Mouse (Mus musculus) thymus, postnatal 14 days (tissue): Measurements from ENCODE around the gene Crls1.

Source experiments
- DNase-seq: peaks from one replicate; pipeline ENCODE4 v3.0.0; 2021

The Crls1 gene

DNA sequence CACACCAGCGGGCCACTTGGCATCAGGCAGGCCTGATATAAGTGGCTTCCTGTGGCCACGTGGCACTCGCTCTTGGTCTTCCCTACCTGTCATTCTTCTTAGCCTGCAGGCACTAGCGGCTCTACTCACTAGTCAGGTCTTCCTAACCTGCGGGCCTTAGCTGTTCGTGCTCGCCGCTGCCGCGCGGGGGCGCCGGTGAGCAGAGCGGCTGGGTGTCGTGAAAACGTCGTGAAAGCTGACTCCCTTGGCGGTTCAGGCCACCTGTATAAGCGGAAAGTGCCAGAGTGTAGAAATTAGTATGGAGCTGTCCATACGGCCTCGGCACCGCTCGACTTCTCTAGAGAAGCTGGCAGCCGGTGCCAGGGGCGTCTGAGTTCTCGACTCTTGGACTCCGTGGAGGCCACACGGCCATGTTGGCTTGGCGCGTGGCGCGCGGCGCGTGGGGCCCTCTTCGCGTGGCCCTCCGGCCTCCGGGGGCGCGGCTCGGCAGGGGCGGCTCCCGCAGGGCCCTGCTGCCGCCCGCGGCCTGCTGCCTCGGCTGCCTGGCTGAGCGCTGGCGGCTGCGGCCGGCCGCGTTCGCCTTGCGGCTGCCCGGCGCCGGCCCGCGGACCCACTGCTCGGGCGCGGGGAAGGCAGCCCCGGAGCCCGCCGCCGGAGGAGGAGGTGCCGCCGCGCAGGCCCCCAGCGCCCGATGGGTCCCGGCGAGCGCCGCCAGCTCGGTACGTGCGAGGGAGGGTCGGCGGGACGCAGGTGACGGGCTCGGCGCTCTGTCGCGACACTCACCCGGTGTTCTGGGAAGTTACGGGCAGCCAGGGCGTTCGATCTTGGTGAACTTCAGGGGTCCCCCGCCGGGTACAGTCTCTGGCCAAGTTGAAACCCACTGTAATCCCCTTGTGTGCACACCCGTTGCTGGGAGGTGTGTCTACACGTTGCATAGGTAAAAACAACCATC lies at the start of gene Crls1:
Crls1 (plus strand) TSS at position 260 of the 952 bp plus-strand sequence.
- DNase-seq: peak; percentile 97

DNA sequence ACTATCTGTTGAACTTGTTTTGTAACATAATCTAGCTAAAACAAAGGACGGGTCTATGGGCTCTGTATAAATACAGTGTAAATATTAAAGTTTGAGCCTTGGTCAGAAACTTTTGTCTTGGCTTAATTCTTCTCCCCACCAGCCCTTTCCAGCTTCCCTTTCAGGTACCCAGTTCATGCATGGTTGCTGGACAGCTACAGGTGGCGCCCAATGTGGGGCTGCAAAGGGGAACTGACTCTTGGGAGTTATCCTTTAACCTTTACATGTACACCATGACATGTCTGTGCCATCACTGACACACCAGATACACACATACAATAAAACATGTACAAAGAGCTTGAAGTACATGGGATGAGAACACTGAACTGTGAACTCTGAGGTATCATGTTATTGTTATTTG lies 43.5 kb upstream of the Crls1 start:
- DNase-seq: no peak

DNA sequence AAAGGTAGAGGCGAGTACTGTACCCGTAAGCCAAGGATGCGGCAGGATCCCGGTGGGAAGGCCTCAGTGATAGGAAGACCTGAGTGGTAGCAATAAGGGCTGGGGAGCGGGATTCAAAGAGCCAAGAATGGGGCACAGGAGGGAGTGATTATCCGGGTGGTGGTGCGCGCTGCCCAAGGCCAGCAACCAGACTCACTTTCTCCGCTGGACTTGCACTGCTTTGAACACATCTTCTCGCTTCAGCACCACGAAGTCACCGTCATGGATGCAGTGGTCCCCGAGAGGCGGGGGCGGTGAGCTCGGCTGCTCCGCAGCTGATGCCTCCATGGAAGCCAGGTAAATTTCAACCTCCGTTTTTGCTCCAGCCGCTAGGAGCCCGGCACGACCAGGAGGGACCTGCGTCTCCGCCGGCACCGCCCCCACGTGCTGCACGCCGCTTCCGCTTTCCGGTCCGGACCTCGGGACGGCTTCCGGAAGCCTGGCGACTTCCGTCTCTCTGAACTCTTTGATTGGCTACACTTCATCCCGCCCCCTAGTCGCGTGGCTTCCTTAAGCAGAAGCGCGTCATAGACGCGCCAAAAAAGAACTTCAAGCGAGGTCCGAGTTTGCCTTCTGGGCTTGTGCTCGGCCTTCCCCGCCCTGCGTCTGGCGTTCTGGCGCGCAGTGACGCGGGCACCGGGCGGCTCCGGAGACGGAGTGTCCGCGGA lies 30.7 kb upstream of the Crls1 start, which contains the start of the genes Trmt6 and Mcm8:
Trmt6 (minus strand) TSS at position 448 of the 707 bp plus-strand sequence.
Mcm8 (plus strand) TSS at position 534 of the 707 bp plus-strand sequence.
- peak; percentile 93 for DNase-seq

DNA sequence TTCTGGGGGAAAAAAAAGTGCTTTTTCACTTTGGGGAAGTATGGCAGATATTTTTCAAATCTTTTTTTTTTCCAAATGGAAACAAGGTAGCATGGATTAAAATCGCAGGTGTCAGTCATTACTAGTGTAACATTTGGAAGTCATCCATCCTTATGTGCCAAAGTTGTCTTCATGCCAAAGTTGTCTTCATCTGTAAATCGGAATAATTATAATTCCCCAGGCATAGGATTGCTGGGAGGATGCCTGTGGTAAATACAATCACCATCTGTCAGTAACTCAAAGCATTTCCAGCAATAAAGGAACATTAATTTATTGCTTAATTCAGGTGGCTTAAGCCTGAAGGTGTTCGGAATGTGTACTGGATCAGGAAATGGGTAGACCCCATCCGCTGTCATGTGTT lies 5.4 kb upstream of the Crls1 start:
- DNase-seq: no peak

DNA sequence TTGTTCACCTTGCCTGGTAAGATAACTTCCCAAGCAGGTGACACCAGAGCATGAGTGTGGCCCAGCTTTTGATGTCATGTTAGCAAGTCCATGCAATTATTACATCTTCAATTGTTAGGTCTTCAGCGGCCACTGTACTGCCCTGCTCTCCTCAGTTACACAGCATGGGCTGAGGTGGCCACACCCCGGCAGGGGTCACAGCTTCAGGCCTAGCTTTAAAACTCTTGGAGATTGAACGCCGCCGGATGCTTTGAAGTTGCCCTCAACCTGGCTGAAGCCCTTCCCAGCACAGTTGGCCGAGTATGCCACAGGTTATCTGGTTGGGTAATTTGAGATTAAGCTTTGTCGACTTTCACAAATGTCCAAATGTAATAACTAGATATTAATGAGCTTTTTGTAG lies 1.1 kb downstream of the Crls1 start:
- peak; percentile 11 for DNase-seq

DNA sequence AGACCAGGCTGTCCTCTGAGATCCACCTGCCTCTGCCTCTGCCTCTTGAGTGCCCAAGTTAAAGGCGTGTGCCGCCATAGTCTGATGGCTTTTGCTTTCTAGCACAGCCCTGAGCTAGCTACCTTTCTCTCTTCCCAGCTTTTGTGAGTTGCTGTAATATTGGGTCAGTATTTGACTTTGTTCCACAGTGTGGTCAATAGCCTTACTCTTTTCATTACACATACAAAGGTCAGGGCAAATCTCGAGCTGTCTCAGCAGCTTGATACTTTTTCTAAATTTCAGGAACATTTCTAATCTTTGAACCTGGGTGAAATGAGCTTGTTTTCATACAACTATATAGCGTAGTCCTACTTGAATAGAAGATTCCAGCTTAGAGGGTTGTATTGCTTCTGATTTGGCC lies 1.9 kb downstream of the Crls1 start:
- no peak for DNase-seq

DNA sequence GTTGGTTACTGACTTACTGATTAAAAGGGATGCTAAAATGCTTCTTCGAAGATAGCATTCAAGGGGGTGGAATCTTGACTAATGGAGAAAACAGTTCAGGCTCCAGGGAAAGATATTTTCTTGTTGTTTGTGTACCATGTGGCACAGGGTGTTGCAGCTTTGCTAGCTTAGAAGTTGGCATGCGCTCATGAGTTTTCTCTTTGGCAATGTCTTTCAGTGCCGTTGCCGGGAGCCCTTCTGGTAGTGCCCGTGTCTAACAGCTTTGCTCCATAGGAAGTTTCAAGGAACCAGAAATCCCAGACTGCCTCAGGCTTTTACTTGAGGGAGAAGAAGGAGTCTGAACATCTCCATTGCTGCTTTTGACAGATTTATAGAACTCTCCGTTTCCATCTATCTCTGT lies 2.7 kb downstream of the Crls1 start:
- no peak for DNase-seq

DNA sequence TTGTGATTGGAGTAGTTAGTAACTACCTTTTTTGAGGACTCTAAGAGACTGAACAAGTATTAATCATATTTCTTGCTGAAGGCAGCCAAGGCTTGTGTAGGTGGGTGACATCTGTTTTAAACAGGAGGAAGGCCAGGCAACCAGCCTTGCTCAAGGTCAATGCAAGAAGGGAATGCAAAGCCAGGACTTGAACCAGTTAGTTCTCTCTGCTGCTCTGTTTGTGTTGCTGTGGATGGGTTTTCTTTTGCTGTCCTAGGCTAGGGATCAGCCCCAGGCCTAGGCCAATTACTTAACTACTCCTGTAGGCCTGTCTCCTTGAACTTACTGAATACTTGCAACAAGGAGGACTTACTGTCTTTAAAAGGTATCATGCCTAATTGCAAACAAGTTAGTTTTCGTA lies 6.6 kb downstream of the Crls1 start:
- no peak for DNase-seq

DNA sequence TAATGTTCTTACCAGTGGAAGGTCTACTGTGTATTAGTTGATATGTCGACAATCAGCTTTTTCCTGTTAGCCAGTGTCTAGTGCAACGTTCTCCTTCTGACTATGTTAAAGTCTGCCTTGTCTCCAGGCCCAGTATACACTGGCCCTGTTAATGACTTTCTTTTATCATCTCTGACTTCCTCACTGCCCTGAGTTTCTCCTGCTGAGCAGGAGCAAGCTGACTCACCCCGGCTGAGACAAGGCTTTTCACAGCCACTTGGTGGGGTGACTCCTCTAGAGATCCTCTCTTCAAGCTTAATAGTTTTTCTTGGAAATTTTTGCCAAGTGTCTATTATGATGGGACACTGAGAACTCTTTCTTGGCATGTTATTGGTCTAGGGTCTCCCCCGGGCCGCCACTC lies 9.9 kb downstream of the Crls1 start:
- no peak for DNase-seq

DNA sequence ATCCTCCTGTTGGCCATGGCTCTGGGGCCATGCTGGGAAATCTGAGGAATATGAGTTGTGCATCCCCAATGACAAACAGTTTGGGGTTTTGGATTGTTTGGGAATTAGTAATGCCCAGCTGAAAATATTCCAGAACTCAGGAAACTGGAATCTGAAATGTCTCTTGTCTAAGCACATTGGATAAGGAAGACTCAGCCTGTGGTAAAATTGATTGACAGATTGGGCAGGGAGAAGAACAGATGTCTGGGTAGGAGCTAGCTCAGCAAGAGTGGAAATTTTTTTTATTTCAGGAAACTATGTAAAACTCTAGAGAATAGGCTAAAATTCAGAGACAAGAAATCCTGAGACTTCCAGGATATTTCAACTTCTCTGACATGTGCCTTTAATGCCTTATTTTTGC lies 14.0 kb downstream of the Crls1 start:
- DNase-seq: no peak

DNA sequence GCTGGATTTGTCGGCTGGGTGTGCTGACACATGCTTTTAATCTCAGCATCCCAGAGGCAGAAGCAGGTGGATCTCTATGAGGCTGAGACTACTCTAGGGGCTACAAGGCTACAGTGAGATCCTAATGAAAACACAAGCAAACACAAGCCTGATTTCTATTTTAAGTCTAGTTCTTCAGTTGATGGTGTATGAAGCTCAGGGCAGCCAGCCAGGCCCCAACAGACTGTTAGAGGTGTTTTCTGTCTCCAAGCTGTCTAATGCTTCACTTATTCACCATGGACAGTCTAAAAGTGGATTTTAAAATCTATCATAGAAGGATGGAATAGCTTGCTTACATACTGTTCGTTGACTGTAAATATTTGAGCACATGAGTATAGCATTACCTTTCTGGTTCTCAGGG lies 15.0 kb downstream of the Crls1 start:
- no peak for DNase-seq

DNA sequence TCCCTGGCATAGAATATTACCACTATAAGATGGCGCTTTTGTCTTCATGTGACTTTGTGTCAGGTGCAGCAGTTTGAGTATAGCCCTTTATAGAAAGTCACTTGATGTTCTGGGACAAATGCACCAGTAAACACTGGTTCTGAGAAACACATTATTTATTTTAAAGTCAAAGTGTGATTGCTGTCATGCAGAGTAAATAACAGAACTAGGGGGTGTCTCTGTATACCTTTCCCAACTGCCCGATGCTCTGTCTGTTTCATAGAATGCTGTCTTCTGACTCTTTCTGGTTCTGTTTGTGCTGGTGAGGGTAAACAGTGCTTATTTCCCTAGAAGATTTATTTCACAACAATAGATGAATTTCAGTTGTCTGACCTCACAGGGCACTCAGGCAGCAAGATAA lies 16.9 kb downstream of the Crls1 start:
- no peak for DNase-seq

DNA sequence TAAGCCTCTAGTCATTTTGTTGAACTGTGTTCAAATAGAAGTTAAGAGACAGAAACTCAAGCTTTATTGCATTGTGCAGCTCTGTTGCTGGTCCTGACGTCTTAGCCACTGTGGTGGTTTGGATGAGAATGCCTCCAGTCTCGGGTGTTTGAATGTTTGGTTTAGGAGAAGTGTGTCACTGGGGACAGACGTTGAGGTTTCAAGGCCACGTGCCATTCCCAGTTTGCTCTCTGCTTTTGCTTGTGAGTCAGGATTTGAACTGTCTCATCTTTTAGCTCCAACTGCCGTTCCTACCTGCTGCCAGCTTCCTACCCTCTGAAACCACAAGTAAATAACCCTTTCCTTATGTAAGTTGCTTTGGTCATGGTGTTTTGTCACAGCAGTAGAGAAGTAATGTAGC lies 21.1 kb downstream of the Crls1 start:
- DNase-seq: no peak

DNA sequence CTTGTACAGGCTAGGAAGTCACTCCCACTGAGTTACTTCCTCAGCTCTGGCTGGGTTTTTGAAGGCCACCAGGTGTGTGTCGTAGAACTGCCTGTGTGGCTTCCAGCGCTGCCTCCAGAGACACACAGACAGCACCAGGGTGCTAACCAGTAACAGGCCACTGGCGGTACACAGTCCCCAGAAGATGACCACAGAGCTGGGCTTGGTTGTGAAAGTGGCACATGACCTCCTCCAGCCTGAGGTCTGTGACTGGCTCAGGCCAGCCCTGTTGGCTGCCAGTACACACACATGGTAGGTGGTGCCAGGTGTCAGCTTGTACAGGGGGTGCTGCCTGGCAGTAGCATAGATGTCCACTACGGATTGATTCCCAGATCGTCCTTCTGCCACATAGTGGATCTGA lies 23.2 kb downstream of the Crls1 start:
- no peak for DNase-seq

DNA sequence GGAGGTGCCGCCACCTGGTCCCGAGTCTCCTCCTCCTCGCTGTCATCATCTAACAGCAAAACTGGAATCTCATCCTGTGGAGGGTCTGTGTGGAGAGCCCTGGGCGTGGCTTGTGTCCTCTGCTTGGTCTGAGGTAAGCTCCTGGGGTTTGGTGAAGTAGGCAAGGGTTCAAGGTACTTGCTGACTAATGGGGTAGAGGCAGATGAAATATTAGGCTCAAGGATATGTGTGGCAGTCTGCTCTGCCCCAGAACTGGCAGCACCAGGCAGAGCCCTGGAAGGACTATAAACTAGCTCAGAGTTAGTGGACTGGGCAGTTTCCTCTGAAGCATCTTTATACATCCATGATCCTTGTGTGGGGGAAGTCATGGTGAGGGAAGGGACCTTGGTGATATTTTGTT lies 23.8 kb downstream of the Crls1 start:
- no peak for DNase-seq

DNA sequence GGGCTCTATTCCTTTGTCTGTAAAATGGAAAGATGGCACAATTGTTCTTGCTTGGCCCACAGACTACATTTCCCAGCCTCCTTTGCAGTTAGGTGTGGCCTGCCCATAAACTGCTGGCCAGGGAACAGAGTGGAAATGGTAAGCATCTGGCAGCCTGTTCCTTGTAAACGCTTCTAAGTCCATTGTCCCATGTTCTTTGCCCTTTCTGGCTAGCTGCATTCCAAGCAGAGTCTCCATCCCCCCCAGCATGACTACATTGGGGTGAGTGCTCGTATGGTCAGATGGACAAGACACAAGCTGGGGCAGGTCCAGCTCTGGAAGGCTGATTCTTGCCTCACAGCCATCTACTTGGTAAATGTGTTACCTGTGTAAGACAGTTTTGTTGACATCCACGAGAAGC lies 25.2 kb downstream of the Crls1 start:
- DNase-seq: no peak

DNA sequence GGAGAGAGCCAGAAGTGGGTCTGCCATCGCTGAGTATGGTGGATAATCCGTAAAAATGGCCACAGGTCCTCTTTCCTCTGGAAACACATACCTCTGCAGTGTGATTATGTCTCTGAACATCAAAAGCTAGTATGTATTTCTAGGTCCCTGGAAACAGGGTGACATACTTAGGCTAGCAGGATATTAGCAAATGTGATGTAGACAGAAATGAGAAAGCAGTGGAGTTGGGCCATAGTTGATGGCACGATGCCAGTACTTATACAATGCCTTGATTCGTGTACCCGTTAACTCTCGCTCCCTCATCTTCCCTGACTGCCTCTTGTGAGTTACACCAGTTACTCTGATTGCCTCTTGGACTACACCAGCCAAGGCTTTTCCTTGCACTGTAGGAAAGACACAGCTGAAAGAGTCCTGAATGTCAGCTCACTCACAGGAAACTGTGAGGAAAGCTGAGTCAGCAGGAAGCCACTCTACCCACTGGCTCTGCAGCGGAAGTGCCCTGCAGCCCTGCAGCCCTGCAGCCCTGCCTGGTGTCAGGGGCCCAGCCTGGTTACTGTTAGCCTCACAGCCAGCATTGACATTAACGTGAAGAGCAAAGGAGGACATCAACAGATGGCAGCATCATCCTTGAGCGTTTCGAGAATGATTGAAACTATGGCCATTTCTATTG lies 27.3 kb downstream of the Crls1 start:
- DNase-seq: peak; percentile 34

DNA sequence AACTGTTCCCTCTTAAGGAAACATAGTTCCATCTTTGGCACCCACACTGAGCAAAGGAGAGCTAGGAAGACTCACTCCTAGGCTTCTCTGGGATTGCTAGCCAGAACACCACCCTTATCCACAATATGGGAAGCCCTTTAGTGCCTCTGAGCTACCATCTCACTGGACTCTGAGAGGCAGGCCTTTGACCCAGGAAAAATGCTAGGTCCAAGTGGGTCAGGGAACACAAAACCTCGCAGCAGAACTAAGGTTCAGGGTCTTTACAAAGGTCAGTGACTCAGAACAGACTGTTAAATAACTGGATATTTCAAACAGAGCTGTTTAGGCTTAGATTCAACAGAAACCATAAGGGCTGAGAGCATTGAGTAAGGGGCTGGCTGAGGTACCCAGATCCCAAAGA lies 30.5 kb downstream of the Crls1 start:
- DNase-seq: no peak

DNA sequence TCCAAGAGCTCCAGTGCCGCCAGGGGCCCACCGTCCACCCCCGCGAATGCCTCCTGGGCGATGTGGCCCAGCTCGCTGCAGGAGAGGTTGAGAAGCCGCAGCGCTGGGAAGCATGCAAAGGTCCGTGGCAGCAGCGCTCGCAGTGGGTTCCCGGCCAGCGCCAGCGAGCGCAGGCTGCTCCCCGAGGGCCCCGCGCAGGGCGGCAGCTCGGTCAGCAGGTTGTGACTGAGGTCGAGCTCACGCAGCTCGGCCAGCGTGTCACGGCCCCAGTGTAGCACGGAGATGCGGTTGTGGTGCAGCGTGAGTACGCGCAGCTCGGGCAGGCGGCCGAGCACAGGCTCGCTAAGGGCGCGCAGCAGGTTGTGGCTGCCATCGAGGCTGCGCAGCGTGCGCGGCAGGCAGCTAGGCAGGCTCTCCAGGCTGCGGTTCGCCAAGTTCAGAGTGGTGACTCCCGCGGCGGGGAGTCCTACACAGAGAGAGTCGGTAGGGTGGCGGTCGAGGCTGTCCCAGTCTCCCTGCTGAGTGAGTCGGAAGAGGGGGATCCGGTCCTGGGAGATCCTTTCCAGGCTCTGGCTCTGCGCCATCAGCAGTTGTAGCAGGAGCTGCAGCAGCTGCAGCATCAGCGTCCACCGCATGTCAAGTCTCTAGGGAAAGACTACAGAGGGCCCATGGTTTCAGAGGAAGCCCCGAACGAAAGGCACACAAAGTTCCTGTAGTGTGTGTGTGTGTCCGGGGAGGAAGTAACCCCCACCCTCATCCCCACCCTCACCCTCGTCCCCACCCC lies 33.0 kb downstream of the Crls1 start:
- DNase-seq: peak; percentile 23

DNA sequence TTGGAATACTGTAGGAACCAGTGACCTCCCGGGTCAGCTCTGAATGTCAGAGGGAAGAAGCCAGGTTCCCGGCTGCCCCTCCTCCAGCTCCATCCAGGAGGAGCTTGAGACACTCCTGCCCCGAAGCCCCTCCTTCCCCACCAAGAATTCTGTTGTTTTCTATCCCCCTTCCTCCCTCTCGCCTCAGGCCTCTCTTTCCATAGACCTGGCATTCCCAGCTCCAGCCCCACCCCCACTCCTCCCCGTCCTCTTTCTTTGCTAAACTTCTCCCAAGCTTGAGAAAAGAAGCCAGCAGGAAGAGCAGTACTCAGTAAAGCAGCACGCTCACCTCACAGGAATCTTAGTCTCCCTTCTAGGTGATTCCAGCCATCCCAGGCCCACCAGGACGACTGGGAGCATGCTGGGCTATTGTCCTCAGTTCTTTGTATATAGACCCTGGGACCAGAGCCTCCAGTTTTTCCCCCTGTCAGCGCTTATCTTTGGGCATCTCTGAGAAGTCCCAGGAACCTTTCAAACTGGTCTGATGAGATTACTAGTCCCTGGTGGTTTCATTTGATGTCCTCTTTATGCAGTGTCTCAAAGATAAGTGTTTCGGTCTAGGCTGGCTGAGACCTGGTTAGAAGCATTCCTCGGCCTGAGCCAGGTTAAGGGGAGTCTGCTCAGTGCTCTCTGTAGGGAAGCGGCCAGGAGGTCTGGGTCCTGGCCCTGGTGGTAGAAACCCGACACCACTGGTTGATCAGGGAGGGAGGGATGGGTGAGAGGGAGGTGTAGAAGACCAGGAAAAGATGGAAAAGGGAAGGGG lies 34.6 kb downstream of the Crls1 start, which contains the start of gene Lrrn4:
Lrrn4 (minus strand) TSS at position 48 of the 802 bp plus-strand sequence.
- no peak for DNase-seq

DNA sequence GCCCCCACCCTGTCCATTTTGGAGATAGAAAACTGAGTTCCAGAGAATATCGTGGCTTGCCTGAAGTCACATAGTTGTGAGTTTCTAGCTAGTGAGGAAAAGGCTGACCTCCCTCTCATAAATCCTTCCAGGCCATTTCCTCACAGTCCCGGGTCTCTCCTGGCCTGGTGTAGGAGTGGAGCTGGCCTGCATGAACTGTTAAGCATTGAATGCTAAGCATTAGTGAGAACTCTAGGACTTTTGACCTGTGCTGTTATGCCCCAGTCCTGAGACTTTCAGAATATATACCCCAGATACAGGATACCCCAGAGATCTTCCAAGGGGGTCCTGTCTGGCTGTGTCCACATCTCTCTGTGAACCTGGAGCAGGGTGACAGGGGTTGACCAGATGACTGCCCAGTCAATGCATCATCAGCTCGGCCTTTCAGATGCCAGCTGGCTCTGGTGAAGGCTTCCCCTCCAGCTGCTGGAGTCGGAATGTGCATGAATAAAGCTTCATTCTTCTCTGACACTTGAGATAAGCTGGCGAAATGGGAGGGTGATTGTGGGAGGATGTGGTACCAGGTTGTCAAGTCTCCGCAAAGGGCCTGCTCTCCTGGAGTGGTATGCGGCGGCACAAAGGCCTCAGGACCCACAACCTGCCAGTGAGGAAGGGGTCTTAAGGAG lies 38.0 kb downstream of the Crls1 start:
- no peak for DNase-seq
